Mouse (Mus musculus) liver, adult (tissue): ENCODE results near the gene 4933405L10Rik.

Experiments
- GATA4 ChIP-seq: IDR thresholded peaks from 2 replicates; pipeline ENCODE4 v1.6.1; 2014; ENCODE audit warnings: mild to moderate bottlenecking, low read length; ENCODE audit not compliant: insufficient replicate concordance

The 4933405L10Rik gene

GRCm38 (mm10) chr8:105707498-105708403 is at the start of gene 4933405L10Rik, which contains the start of gene Enkd1:
TSS of gene 4933405L10Rik (plus strand) at chr8:105707655.
TSS of gene Enkd1 (minus strand) at chr8:105708210.
- no peak for TF ChIP-seq GATA4

- no peak for TF ChIP-seq GATA4
Measured at GRCm38 (mm10) chr8:105661167-105661566, 46.3 kb upstream of the 4933405L10Rik start.

- TF ChIP-seq GATA4, result no peak
Measured at GRCm38 (mm10) chr8:105677891-105678290, 29.6 kb upstream of the 4933405L10Rik start.

GRCm38 (mm10) chr8:105685325-105685724 is 22.1 kb upstream of the 4933405L10Rik start:
- TF ChIP-seq GATA4, result no peak

GRCm38 (mm10) chr8:105685796-105686308 is 21.6 kb upstream of the 4933405L10Rik start, which contains the start of gene Carmil2:
TSS of gene Carmil2 (plus strand) at chr8:105686274.
- TF ChIP-seq GATA4, result no peak

GRCm38 (mm10) chr8:105686551-105686950 is 20.9 kb upstream of the 4933405L10Rik start:
- TF ChIP-seq GATA4, result no peak

GRCm38 (mm10) chr8:105687512-105687911 is 19.9 kb upstream of the 4933405L10Rik start:
- TF ChIP-seq GATA4, result no peak

- no peak for TF ChIP-seq GATA4
Measured at GRCm38 (mm10) chr8:105688242-105688752, 19.2 kb upstream of the 4933405L10Rik start.

GRCm38 (mm10) chr8:105689256-105689982 is 18.0 kb upstream of the 4933405L10Rik start:
- TF ChIP-seq GATA4, result no peak

GRCm38 (mm10) chr8:105689983-105690360 is 17.5 kb upstream of the 4933405L10Rik start:
- no peak for TF ChIP-seq GATA4

- TF ChIP-seq GATA4, result no peak
Measured at GRCm38 (mm10) chr8:105690978-105691377, 16.5 kb upstream of the 4933405L10Rik start.

GRCm38 (mm10) chr8:105692449-105693182 is 14.8 kb upstream of the 4933405L10Rik start:
- TF ChIP-seq GATA4, result no peak

- no peak for TF ChIP-seq GATA4
Measured at GRCm38 (mm10) chr8:105693648-105694047, 13.8 kb upstream of the 4933405L10Rik start.

GRCm38 (mm10) chr8:105694051-105694799 is 13.2 kb upstream of the 4933405L10Rik start:
- TF ChIP-seq GATA4, result no peak
